In the genomic region with DNA sequence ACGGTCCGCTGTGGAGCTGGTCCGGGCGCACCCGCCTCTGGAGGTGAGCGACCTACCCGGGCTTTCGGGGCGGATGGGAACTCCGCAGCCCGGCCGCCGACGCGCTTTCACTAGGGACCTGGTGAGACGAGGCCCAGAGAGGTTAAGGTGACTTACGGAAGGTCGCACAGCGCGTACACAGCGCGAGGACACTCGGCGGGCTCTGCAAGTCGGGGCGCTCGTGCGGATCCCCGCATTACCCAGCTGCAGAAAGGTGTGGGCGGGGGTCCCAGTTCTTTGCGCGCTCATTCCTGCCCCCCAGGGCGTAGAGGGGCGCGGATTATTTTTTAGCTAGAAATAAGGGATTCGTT, we compare ENCODE assay signal across 8 mouse cellular contexts. TPM values are rescaled to one million over a fixed set of nuclear protein-coding genes. Genes with fewer than 3 reads are reported as not detected.
A peak's percentile ranks its signal among the peaks of the same experiment; 100 is the strongest.
DNase-seq lines count a peak whose midpoint lies in the region; ATAC-seq and TF ChIP-seq lines count a peak whose summit lies in the region.

No protein-coding gene starts in this region.

- no peak for DNase-seq in heart, adult 18-20 months
- no peak for DNase-seq in G1E (ENCODE audit: low spot score)
- DNase-seq in forebrain, postnatal 0 days = no peak
- no peak for DNase-seq in urinary bladder, postnatal 36 days (ENCODE audit: low spot score in 2 of 2)
- no peak for DNase-seq in frontal cortex, postnatal 14 days (ENCODE audit: low spot score in 2 of 2)
- DNase-seq in kidney, adult 11 months = no peak

- peak overlapping the region; percentile 87 for H3K4me2 ChIP-seq in heart, embryonic 16.5 days (ENCODE audit: low read depth, low read length)
- H3K4me2 ChIP-seq in forebrain, postnatal 0 days (ENCODE audit: low read depth) = peak overlapping the region; percentile 69

- H3K4me1 ChIP-seq in heart, embryonic 16.5 days (ENCODE audit: control insufficient read depth, insufficient read depth, low read length) = peaks cover 11% of the 10 kb centered on the region
- H3K4me1 ChIP-seq in G1E (ENCODE audit: insufficient read depth, low read depth, low read length) = peaks cover 45% of the 10 kb centered on the region
- peaks cover 12% of the 10 kb centered on the region; the same call in 1 of the 2 replicates for H3K4me1 ChIP-seq in forebrain, postnatal 0 days (ENCODE audit: insufficient read depth)

- peak overlapping the region; percentile 82 for H3K27ac ChIP-seq in heart, embryonic 16.5 days (ENCODE audit: low read length)
- peak overlapping the region; percentile 93 for H3K27ac ChIP-seq in forebrain, postnatal 0 days (ENCODE audit: low read depth, low read length)

- under 1% methylated on average over 36 of the region's 36 CpGs for WGBS in heart, embryonic 16.5 days
- WGBS in forebrain, postnatal 0 days = under 1% methylated on average over 36 of the region's 36 CpGs

- H3K27me3 ChIP-seq in heart, embryonic 16.5 days (ENCODE audit: control insufficient read depth, insufficient read depth, low read length) = no peaks in the 10 kb centered on the region
- no peaks in the 10 kb centered on the region for H3K27me3 ChIP-seq in G1E (ENCODE audit: insufficient read depth, low read length)
- no peaks in the 10 kb centered on the region for H3K27me3 ChIP-seq in forebrain, postnatal 0 days (ENCODE audit: insufficient read depth, low read length)

- peak overlapping the region; percentile 73 for H3K4me3 ChIP-seq in heart, embryonic 16.5 days (ENCODE audit: low read length)
- peak overlapping the region; percentile 86 for H3K4me3 ChIP-seq in G1E (ENCODE audit: low read depth, low read length)
- peak overlapping the region; percentile 83 for H3K4me3 ChIP-seq in forebrain, postnatal 0 days (ENCODE audit: low read depth, low read length)

- ATAC-seq in heart, embryonic 16.5 days (replicated peaks; ENCODE audit: extremely low read depth, insufficient read depth, low FRiP score) = peak; percentile 42
- 0 out of 2 replicates have a peak, but pooled peaks have one; percentile 2 for ATAC-seq in G1E (ENCODE audit: extremely low read depth, insufficient number of reproducible peaks, low FRiP score, poor library complexity, severe bottlenecking)
- peak; percentile 23 for ATAC-seq in forebrain, postnatal 0 days
- peak; percentile 40 for ATAC-seq in megakaryocyte-erythroid progenitor cell, adult 5-6 weeks (replicated peaks; ENCODE audit: low FRiP score, low TSS enrichment, poor library complexity, severe bottlenecking)

- H3K9ac ChIP-seq in heart, embryonic 16.5 days (ENCODE audit: low read length) = peak overlapping the region; percentile 97
- peak overlapping the region; percentile 87 for H3K9ac ChIP-seq in forebrain, postnatal 0 days

- TF ChIP-seq CTCF in G1E (IDR thresholded peaks at IDR 0.05; ENCODE audit: low read depth, low read length) = no peak
- peak; percentile 1; the same call in 1 of the 2 replicates for TF ChIP-seq CTCF in forebrain, postnatal 0 days (IDR thresholded peaks at IDR 0.05; ENCODE audit: low read depth)

- no peaks in the 10 kb centered on the region for H3K9me3 ChIP-seq in heart, embryonic 16.5 days (replicated peaks; ENCODE audit: control insufficient read depth, low read length)
- no peaks in the 10 kb centered on the region for H3K9me3 ChIP-seq in G1E (replicated peaks)
- no peaks in the 10 kb centered on the region for H3K9me3 ChIP-seq in forebrain, postnatal 0 days (ENCODE audit: low read length)

- peaks cover under 1% of the 10 kb centered on the region; the same call in 1 of the 2 replicates for H3K36me3 ChIP-seq in heart, embryonic 16.5 days (ENCODE audit: control insufficient read depth, insufficient read depth)
- peaks cover 45% of the 10 kb centered on the region for H3K36me3 ChIP-seq in G1E (replicated peaks)
- peaks cover 12% of the 10 kb centered on the region for H3K36me3 ChIP-seq in forebrain, postnatal 0 days (ENCODE audit: insufficient read depth)

RNA-seq across cellular contexts. Expression of a gene that starts 0.7 kb away (rescaled TPM):
- 145 and 150 TPM in 2 replicates for polyA plus RNA-seq in heart, embryonic 16.5 days (2015; fragmentation: Nextera tagmentation; extraction: Ambion mirVana)
- 10 to 100 TPM; 44.7 to 47.2 TPM for total RNA-seq in heart, adult 18-20 months (2021)
- total RNA-seq in G1E (2014; fragmentation: Nextera tagmentation) (39.7 and 54.2 TPM in 2 replicates), G1E (2017) (36.5 and 42.0 TPM in 2 replicates)
- 9.0 and 9.2 TPM in 2 replicates for polyA plus RNA-seq in G1E (2012)
- 163 and 181 TPM in 2 replicates for total RNA-seq in forebrain, postnatal 0 days (2014; rRNA removed)
- polyA plus RNA-seq in forebrain, postnatal 0 days (2015; fragmentation: Nextera tagmentation; extraction: Ambion mirVana) = 231 and 254 TPM in 2 replicates
- total RNA-seq in megakaryocyte-erythroid progenitor cell, adult 5-6 weeks (2014; fragmentation: Nextera tagmentation) = 27.0 and 29.3 TPM in 2 replicates
- 43.6 and 45.9 TPM in 2 replicates for total RNA-seq in megakaryocyte-erythroid progenitor cell, adult 5-6 weeks (2017)

RNA-seq across cellular contexts. Expression of a gene that starts 38.9 kb away (rescaled TPM):
- polyA plus RNA-seq in heart, embryonic 16.5 days (2015; fragmentation: Nextera tagmentation; extraction: Ambion mirVana) = 50.6 and 51.5 TPM in 2 replicates
- 10 to 100 TPM; 40.7 to 40.9 TPM for total RNA-seq in heart, adult 18-20 months (2021)
- 67.6 and 67.8 TPM in 2 replicates for total RNA-seq in G1E (2014; fragmentation: Nextera tagmentation)
- total RNA-seq in G1E (2017) = 65.8 and 72.3 TPM in 2 replicates
- 18.3 and 21.2 TPM in 2 replicates for polyA plus RNA-seq in G1E (2012)
- 89.7 and 104 TPM in 2 replicates for total RNA-seq in forebrain, postnatal 0 days (2014; rRNA removed)
- 70.0 and 80.7 TPM in 2 replicates for polyA plus RNA-seq in forebrain, postnatal 0 days (2015; fragmentation: Nextera tagmentation; extraction: Ambion mirVana)
- total RNA-seq in megakaryocyte-erythroid progenitor cell, adult 5-6 weeks (2014; fragmentation: Nextera tagmentation) = 37.6 and 47.6 TPM in 2 replicates
- total RNA-seq in megakaryocyte-erythroid progenitor cell, adult 5-6 weeks (2017) = 62.0 and 71.2 TPM in 2 replicates
